Mouse (Mus musculus): ENCODE data around the gene Hps1. TPM values are rescaled to one million over a fixed set of nuclear protein-coding genes. Genes with fewer than 3 reads are reported as not detected.

Gene Hps1
- total RNA-seq, 2 experiments from 2014 or later: 18.7 to 29.7 TPM

- ATAC-seq (replicated peaks; ENCODE audit: low FRiP score, low TSS enrichment, poor library complexity, severe bottlenecking): no peak
Observed at GRCm38 (mm10) chr19:42764398-42764797, 15.4 kb downstream of the Hps1 start.

DNA sequence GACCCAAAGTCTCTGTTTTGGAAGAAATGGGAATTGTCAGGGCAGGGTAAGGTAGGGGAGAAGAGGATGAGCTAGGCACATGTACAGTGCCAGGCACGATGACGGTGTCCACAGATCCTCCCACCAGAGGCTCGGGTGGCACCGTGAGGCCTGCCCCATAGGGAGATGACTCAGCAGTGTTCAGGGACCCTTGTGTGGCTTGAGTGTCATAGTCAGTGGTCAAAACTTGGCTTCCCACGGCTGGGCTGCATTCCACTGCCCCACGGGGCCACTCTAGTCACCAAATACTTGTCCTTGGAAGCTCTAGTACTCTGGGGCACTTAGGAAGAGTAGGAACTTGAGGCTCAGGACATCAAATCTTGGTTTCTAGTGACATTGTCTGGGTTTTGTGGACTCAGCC lies 23.1 kb downstream of the Hps1 start:
- ATAC-seq (replicated peaks; ENCODE audit: low FRiP score, low TSS enrichment, poor library complexity, severe bottlenecking): no peak

- ATAC-seq (replicated peaks; ENCODE audit: low FRiP score, low TSS enrichment, poor library complexity, severe bottlenecking): no peak
Observed at GRCm38 (mm10) chr19:42755148-42755870, 24.5 kb downstream of the Hps1 start.

- peak; percentile 65 for ATAC-seq (replicated peaks; ENCODE audit: low FRiP score, low TSS enrichment, poor library complexity, severe bottlenecking)
Observed at GRCm38 (mm10) chr19:42753141-42753917, 26.4 kb downstream of the Hps1 start.

- ATAC-seq (replicated peaks; ENCODE audit: low FRiP score, low TSS enrichment, poor library complexity, severe bottlenecking): peak; percentile 87
Observed at GRCm38 (mm10) chr19:42752363-42752931, 27.3 kb downstream of the Hps1 start, which contains the start of gene Pyroxd2. TSS of gene Pyroxd2 (minus strand) at chr19:42752775.

GRCm38 (mm10) chr19:42750196-42750595 lies 29.6 kb downstream of the Hps1 start:
- no peak for ATAC-seq (replicated peaks; ENCODE audit: low FRiP score, low TSS enrichment, poor library complexity, severe bottlenecking)

GRCm38 (mm10) chr19:42746702-42747101 lies 33.1 kb downstream of the Hps1 start:
- no peak for ATAC-seq (replicated peaks; ENCODE audit: low FRiP score, low TSS enrichment, poor library complexity, severe bottlenecking)

DNA sequence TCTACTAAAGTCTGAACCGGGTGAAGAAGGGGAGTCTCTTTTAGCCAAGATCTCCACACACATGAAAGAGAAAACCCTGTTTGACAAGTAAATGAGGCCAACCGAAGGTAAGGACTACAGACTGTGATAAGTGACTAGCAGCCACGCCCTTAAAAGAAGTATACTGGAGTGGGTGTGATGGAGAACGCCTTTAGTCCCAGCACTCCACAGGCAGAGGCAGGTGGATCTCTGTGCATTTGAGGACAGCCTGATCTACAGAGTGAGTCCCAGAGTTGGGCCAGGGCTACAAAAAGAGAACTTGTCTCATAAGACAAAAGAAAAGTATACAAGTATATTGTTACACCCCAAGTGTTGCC lies 33.9 kb downstream of the Hps1 start:
- ATAC-seq (replicated peaks; ENCODE audit: low FRiP score, low TSS enrichment, poor library complexity, severe bottlenecking): 0 out of 2 replicates have a peak, but pooled peaks have one; percentile 7

DNA sequence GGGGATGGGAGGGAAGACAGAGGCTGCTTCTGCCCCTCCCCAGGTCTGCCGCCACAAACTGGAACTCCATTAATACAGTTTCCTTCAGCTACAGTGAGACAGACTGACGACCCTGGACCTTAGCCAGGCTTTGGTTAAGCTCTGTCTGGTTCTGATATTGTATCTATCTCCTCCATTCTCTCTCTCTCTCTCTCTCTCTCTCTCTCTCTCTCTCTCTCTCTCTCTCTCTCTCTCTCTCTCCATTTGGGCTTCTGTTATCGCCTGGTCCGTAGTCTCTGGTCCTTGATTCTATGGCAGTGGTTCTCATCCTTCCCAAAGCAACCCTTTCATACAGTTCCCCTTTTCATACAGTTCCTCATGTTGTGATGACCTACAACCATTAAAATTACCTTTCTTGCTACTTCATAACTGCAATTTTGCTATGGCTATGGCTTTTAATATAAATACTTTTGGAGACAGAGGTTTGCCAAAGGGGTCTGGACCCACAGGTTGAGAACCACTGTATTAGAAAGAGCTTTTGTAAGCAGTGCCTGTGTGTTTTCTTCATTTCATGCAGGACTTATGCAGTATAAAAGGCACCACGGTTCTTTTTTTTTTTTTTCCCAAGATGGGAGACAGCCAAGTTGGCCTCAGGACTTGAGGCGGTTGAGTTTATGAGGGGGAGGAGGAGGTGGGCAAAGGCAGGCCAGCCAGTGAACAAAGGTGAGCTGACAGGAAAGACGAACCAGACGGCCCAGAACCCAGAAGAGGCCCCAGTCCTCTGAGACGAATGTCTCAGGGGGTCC lies 34.5 kb downstream of the Hps1 start:
- peak; percentile 29 for ATAC-seq (replicated peaks; ENCODE audit: low FRiP score, low TSS enrichment, poor library complexity, severe bottlenecking)

DNA sequence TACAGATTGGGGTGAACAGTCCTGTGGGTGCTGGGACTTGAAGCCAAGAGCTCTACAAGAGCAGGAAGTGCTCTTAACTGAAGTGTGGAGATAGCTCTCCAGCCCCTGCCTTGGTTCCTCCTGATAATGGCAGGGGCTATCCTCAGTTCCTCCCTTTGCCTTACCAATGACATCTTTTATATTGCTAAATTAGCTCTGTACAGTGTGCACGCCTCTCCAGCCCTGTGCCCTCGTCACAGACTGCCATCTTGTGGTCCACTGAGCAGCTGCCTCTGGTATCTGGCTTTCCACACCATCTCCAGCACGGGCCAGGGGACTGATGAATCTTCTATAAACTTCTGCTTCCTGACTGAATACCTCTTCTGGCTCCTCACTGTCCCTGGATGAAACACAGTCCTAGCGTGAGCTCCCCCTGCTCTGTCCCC lies 35.6 kb downstream of the Hps1 start:
- peak; percentile 85 for ATAC-seq (replicated peaks; ENCODE audit: low FRiP score, low TSS enrichment, poor library complexity, severe bottlenecking)

DNA sequence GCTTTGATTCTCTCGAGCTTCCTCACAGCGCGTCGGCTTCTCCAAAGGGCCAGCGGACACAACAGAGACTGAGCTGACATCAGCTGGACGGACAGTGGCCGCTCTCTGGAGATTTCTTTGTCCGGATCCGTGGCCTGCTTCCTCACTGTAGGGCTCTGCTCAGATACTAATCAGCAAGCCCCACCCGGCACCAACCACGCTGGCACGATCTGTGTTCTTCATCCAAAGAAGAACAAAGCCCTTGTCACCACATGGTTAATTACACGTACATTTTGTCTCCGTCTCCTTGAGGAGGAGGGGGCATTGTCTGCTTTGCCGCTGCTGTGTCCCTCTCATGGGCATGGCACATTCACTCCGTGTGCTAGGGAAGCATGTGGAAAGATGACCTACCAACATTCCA lies 36.5 kb downstream of the Hps1 start:
- no peak for ATAC-seq (replicated peaks; ENCODE audit: low FRiP score, low TSS enrichment, poor library complexity, severe bottlenecking)

DNA sequence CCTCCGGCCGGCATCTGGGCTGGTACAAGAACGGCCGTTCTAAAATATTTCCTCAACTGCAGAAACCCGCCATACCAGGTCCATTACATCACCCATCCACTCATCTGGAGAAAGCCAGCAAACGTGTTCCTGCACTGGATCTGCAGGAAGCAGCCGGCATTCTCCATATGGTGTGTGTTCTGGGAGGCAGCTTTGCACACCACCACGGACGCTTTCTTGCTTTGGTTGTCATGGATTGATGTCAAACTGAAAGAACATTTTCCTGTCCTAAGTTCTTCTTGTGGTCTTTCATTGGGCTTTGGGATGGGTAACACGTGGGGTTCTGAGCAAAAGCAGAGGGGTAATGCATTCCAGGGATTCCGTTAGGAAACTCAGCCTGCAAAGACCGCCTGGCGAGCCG lies 37.9 kb downstream of the Hps1 start:
- no peak for ATAC-seq (replicated peaks; ENCODE audit: low FRiP score, low TSS enrichment, poor library complexity, severe bottlenecking)

DNA sequence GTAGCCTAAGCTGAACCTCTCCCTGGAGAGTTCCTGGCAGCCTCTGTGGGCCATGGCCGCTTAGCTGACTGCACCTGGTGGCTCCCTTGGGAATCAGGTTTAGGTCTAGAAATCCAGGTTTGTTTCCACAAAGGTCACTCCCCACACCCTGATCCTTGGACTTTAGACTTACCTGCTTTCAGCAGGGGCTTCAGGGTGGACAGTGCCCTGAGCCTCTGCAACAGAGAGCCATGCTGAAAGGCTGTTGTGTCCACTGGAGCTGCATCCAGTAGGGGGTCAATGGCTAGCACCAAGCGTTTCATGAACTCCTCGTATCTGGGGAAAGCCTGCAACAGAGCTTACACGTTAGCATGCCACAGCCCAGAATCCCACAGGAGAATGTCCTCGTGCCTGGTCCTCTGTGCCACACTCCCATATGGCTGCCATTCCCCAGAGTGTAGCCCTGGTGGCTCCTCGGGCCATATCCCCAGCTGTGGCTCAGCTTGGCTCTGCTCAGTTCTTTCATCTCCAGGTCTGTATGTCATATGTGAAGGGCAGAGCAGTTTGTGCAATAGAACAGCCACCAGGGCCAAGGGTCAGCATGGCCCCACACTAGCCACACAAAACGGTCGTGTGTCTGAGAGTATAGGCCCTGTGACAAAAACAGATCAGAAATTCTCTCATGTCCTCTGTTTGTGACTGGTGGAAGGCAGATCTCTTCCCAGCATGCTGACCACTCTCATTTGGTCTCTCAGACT lies 39.4 kb downstream of the Hps1 start:
- no peak for ATAC-seq (replicated peaks; ENCODE audit: low FRiP score, low TSS enrichment, poor library complexity, severe bottlenecking)

DNA sequence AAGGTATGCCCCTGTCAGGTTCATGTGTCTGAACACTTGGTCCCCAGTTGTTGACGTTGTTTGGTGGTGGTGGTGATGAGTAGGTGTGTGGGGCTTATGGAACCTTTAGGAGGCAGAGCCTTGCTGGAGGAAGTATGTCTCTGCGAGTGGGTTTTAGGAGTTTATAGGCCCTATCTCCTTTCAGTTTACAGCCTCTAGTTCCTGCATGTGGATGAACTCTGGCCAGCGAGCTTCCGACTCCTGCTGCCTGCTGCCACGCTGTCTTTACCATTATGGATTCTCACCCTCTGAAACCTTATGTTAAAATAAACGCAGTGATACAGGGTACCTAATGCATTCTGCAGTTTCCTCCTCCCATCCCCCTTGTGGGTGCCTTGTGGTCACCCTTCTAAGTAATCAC lies 40.0 kb downstream of the Hps1 start:
- no peak for ATAC-seq (replicated peaks; ENCODE audit: low FRiP score, low TSS enrichment, poor library complexity, severe bottlenecking)

GRCm38 (mm10) chr19:42737753-42738152 lies 42.0 kb downstream of the Hps1 start:
- ATAC-seq (replicated peaks; ENCODE audit: low FRiP score, low TSS enrichment, poor library complexity, severe bottlenecking): no peak

- ATAC-seq (replicated peaks; ENCODE audit: low FRiP score, low TSS enrichment, poor library complexity, severe bottlenecking): peak; percentile 75
Observed at GRCm38 (mm10) chr19:42734982-42735381, 44.8 kb downstream of the Hps1 start.

- no peak for ATAC-seq (replicated peaks; ENCODE audit: low FRiP score, low TSS enrichment, poor library complexity, severe bottlenecking)
Observed at GRCm38 (mm10) chr19:42727424-42727823, 52.4 kb downstream of the Hps1 start.

- no peak for ATAC-seq (replicated peaks; ENCODE audit: low FRiP score, low TSS enrichment, poor library complexity, severe bottlenecking)
Observed at GRCm38 (mm10) chr19:42726766-42727165, 53.0 kb downstream of the Hps1 start.

DNA sequence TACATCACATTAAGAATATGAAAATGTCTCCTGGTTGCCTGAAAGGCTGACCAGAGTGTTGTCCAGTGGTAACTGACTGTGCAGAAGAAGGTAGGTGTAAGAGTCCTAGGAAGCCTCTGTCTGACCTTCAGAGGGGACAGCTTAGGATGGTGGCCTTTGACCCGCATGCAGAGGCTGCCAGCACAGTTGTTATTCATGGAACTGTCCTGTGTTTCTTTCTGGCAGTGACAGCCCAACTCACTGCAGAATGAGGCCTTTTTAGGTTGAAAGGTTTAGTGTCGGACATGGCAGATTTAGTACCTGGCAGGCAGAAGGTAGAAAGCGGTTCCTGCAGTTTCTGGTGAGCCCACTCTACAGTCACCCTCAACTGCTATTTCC lies 53.8 kb downstream of the Hps1 start:
- ATAC-seq (replicated peaks; ENCODE audit: low FRiP score, low TSS enrichment, poor library complexity, severe bottlenecking): no peak
